Mouse (Mus musculus): ENCODE results near the gene Vmn2r78.
"Not testable (repeated sequence)": the region's sequence is repeated elsewhere in the genome, so short reads cannot be mapped to it uniquely, and the experiment has no call there.

The Vmn2r78 gene

DNA sequence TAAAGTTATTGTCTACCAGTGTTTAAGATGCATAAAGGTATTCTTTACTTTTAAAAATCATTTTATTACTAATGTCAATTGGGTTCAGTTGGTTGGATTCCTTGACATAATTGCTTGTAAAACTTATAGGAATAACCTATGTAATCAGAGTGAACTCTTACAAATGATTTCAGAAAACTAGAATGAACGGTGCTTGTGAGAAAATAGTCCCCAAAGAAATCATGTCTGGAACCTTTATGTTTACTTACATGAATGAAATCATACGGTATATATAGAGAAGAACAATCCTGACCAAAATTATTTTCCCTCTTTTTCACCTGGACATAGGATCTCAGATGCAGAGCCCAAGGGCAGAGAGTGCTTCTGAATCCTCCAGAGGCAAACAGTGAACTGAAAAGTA is at the start of gene Vmn2r78:
Gene Vmn2r78, plus strand, starts transcription at position 301 of the 400 bp plus-strand sequence.
- DNase-seq (ENCODE audit: low read depth, low spot score), result not testable (repeated sequence)

DNA sequence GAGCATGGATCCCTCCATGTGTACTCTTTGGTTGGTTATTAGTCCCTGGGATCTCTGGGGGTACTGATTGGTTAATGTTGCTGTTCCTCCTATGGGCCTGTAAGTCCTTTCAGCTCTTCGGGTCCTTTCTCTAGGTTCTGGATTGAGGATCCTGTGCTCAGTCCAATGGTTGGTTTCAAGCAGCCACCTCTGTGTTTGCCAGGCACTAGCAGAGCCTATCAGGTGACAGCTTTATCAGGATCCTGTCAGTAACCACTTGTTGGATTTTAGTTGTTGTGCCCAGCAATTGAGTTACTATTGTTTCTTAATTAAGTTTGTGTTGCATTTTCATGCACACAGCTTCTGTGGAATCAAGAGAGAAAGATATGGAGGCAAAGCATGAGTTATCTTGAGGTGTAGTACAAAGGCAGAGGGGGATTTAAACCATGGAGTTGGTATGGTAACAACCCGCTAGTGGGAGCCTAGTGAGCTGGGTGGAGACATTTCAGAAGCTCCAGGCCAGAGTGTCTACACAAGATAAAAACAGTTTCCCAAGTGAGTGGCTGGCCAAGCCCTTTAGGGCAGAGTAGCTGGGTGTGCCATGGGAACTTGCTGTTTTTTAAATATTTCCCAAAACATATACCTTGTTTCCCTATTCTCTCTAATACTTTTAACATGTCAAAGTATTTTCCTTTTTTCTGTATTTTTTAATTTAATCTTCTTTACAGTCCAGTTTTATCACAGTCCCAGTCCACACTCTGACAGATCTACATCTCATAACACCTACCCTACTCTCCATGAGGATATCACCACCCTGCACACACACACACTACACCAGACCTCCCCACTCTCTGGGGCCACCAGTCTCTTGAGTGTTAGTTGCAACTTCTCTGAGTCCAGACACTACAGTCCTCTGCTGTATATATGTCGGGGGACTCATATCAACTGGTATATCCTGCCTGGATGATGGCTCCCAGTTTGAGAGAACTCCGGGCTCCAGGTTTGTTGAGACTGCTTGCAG is 25.1 kb upstream of the Vmn2r78 start:
- DNase-seq (ENCODE audit: low read depth, low spot score), result no peak

DNA sequence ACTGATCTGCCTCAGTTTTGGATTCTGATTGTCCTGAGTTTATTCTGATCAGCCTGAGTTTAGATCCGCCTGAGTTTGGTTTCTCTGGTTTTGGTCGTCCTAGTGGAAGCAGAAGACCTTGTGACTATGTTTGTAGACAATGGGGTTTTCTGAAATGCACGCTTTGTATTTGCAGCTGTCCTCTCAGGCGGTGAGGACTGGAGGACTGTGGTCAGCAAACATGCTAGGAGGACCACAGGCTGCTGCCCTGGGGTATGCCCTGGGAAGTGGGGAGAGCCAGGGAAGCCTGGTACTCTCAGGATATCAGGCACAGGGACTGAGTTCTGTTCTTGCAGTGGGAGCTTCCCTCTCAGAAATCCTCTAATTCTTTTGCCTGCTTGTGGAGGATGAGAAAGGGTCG is 22.4 kb downstream of the Vmn2r78 start:
- DNase-seq (ENCODE audit: low read depth, low spot score), result no peak

DNA sequence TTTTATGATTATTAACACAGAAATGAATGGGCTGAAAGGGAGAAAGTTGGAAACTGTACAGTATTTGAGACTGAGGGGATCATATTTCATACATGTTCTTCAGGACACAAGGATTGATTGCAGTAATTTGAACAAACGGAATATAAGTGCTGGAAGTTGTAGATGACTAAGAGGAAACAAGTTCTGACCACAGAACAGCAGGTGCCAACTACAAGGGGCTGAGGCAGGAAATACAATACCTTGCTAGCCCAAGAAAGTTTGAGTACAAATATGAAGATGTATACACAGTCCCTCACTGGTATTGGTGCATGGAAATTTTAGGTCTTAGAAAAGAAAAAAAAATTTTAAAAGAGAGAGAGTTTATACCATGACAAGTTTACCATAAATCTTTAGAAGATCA is 79.8 kb downstream of the Vmn2r78 start:
- no peak for DNase-seq (ENCODE audit: low read depth, low spot score)

DNA sequence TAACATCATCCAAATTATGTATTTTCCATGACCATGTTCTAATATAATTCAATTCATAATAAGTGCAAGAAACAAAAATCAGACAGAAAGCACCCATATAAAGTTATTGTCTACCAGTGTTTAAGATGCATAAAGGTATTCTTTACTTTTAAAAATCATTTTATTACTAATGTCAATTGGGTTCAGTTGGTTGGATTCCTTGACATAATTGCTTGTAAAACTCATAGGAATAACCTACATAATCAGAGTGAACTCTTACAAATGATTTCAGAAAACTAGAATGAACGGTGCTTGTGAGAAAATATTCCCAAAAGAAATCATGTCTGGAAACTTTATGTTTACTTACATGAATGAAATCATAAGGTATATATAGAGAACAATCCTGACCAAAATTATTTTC is 80.9 kb downstream of the Vmn2r78 start, which contains the start of gene Vmn2r79:
Gene Vmn2r79, plus strand, starts transcription at position 301 of the 400 bp plus-strand sequence.
- DNase-seq (ENCODE audit: low read depth, low spot score), result not testable (repeated sequence)

Measured in c-Kit-negative CD71-positive TER-119-positive erythroid progenitor cells, embryonic 14.5 days (primary cell).